Mouse (Mus musculus): ENCODE results near the gene Prdm10.

Prdm10 gene

DNA sequence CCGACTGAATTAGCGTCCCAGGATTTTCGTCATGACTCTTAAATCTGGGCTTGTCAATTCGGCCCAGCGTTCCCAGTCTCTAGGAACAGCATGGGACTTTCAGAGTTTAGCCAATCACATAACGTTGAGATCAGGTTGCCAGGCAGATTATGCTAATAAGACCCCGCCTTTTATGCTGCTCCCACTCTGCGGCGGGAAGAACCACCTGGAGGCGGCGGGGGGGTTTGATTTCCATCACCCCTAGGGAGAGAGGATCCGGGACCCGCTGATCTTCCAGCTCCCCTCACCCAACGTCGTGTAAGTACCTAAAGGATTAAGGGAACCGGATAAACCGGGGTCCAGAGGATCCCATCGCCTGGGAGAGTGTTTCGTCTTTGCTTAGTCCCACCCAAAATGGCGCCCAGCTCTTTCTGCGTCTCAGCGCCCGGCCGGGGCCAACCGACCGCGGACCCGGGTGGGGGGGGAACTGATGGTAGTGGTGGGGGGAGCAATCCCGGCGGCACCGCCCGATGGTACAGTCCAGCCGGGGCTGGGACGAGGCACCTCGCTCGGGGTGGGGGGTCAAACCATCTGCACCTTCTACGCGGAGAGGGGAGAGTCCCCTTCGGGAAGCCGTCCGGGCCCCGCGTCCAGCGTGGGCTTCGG is at the start of gene Prdm10:
Gene Prdm10 (plus strand): TSS at position 173 of the 645 bp plus-strand sequence.
- peak; percentile 88 for DNase-seq (ENCODE audit: low read depth)

DNA sequence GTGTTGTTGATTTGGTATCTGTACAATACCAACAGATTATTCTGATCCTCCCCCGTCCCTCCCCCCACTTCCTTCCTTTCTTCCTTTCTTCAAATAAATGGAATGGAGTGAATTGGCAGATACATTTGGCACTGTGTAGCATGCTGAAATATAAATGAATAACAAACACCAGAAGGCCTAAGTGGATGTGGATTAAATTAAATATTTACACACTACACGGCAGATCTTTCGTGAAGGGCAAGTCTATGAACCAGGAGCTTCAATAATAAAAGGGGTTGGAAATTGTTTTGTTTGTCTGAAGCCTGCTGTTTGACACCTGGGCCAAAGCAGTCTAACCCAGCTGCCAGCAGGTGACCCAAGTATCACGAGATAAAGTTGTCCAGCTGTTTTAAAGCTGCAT is 45.3 kb upstream of the Prdm10 start:
- DNase-seq (ENCODE audit: low read depth): no peak

GRCm38 (mm10) chr9:31235489-31235888 is 44.8 kb upstream of the Prdm10 start:
- DNase-seq (ENCODE audit: low read depth): no peak

- no peak for DNase-seq (ENCODE audit: low read depth)
These were observed 44.3 kb upstream of the Prdm10 start for GRCm38 (mm10) chr9:31236079-31236478.

GRCm38 (mm10) chr9:31238526-31238925 is 41.8 kb upstream of the Prdm10 start:
- DNase-seq (ENCODE audit: low read depth): no peak

GRCm38 (mm10) chr9:31239551-31239950 is 40.8 kb upstream of the Prdm10 start:
- no peak for DNase-seq (ENCODE audit: low read depth)

DNA sequence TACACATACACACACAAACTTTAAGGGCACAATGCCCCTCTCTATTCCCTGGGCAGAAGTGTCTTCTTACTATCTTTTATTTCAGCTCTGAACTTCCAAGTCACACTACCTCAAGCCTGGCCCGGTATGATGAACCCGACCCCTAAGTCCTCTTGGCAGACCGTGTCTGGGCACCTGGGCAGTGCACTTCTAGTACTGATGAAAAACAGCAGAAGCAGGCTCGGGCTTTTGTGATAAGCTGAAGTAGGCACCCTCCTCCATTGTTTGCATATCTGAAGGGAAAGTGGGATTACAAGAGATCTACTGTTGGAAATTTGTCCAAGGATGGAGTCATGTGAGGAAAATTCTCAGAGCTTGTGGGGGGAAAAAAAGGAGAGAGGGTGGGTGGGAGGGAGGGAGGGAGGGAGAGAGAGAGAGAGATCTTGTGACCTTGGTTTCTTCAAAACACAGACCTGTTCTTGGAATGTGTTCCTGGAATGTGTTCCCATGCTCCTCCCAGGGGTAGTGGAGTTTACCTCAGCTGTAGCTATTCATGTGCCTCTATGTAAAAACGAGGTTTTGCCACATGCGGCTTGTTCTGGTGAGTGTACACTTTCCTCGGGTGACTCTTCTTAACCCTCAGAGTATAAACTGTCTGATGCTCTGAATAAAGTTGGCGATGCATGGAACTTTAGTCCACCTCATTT is 39.7 kb upstream of the Prdm10 start:
- DNase-seq (ENCODE audit: low read depth): no peak

- DNase-seq (ENCODE audit: low read depth): no peak
These were observed 39.1 kb upstream of the Prdm10 start for GRCm38 (mm10) chr9:31241208-31241699.

DNA sequence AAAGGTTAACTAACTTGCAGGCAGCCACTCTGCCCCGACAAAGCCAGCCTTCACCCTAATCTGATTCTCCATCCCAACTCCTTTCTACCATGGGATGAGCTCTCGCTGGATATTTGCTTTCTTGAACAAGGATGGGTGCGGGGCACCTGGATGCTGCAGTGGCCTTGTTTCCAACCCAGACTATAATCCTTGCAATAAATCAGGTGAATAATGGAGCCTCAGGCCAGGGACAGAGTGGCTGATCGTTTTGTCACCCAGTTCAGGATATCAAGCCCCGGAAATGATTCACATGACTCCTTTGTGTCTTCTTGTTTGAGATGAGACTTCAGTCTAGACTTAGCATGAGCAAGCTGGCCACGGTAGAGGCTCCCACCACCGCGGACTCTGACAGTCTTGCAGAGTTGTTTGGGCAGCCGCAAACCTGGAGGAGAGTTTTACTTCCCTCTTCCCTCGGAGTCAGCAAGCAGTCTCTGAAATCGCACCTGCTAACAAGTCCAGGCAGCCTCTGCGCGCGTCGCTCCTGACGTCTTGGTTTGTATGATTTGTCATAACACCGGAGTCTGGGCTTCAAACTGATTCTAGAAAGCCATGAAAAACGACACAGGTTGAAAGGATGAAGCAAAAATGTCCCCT is 36.9 kb upstream of the Prdm10 start:
- no peak for DNase-seq (ENCODE audit: low read depth)

DNA sequence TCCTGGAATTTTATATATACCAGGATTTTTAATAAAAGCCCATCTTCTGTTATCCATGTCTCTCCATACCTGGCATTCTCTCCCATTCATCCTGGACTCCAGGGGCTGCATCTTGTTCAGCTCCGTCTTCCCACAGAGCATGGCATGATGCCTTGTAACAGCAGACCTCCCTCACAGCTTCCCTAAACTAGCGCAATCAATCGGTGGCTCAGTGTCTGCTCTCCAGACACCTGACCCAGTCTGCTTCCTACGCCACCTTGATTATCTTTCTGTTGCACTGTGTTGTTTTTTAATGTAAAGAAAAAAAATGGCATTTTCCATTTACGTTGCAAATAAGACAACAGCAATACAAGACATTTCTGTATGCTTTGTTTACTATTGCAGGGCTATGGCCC is 36.4 kb upstream of the Prdm10 start:
- no peak for DNase-seq (ENCODE audit: low read depth)

GRCm38 (mm10) chr9:31245006-31245405 is 35.3 kb upstream of the Prdm10 start:
- no peak for DNase-seq (ENCODE audit: low read depth)

GRCm38 (mm10) chr9:31246421-31246820 is 33.9 kb upstream of the Prdm10 start:
- DNase-seq (ENCODE audit: low read depth): no peak

DNA sequence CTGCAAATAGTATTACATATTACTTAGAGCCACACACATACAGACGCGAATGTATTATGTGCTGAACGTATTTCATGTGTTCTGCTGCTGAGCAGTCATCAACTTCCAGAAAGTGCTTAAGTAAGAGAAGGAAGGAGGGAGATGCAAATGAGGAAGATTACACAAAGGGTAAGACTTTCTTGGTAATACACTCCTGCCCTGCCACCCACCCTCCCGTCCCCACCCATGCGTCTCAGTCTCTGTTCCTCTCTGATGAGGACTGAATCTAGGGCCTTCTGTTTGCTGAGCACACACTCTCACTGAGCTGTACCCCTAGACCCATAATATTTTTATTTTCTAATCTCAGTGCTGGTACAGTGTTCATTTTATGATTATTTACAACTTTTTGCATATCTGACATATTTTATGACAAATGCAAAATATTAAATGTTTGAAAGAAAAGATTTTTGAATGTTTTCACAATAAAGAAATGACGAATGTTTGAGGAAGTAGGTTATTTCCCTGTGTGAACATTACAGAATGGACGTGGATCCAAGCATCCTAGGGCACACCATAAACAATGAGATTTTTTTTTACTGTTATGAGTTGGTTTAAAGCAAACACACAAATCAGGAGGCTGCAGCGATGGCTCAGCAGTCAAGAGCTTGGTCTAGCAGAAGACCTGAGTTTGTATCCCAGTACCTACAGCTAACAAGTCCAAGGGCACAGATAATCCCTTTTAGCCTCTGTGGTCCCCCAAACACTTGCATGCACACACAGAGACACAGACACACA is 32.7 kb upstream of the Prdm10 start:
- no peak for DNase-seq (ENCODE audit: low read depth)

DNA sequence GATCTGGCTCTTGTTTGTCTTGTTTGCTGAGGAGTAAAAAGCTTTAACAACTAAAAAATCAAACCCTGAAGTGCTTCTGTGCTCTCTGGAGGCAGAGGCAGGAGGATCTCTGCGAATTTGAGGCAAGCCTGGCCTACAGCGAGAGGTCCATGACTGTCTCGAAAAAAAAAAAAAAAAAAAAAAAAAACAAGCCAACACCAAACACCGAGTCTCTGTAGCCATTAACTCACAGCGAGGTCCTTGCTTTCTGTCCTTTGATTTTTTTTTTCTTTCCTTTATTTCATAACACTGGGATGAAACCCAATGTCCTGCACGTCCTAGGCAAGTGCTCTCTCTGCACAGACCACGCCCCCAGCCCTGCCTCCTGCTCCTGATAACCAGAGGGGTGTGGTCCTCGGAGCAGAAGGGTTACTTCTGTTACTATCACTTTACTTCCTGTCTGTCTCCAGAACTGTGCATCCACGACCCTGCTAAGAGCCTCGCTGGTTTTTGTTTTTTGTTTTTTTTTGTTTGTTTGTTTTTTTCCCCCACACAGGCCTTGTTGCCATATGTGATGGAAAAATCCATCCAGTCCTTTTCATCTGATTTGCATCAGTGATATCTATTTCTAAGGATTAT is 28.0 kb upstream of the Prdm10 start:
- DNase-seq (ENCODE audit: low read depth): no peak

DNA sequence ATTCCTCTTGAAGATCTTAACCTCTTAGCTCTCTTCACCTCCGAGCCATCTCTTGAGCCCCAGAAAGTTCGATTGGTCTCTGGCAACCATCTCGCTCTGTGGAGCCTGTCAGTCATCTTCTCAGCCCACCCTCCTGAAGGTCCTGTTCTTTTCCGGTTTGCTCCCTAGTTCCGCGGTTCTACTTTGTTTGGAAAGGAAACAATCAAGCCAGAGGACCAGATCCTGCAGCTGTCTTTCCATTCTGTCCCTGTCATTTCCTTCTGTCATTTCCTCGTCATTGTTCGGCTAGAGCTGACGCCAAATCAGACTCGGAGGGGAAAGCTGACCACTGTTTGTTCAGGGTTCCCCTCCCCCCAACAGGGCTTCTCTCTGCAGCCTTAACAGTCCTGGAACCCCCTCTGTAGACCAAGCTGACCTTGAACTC is 27.0 kb upstream of the Prdm10 start:
- DNase-seq (ENCODE audit: low read depth): no peak

DNA sequence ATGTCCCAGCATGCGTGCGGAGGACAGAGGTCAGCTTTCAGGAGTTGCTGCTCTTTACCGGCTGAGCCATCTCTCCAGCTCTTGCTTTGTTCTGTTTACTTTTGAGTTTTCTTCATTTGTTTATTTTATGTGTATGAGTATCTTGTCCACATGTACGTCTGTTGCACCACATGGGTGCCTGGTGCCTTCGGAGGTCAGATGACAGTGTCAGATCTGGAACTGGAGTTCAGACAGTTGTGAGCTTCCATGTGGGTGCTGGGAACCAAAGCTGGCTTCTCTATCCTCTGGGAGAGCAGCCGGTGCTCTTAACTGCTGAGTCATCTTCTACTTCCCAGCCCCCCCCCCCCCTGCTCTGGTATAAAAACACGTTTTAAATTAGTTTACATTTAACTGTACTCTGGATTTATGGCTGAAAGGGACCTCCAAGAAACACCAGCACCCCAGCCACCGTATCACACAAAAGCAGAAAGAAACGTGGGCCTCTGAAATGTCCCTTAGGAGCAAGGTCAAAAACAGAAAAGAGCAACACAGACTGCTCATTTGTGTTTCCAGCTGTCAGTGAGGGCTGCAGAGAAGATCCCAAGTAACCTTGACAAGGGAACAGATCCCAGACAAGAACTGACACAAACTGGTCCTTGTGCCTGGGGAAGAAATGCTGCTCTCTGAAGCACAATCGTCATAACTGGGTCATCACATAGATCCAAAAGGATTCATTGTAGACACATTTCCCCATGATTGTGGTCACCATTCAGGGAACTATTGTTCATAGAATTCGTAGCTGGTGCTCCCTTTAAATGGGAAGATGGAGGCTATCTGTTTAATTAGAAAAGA is 26.3 kb upstream of the Prdm10 start:
- DNase-seq (ENCODE audit: low read depth): no peak

DNA sequence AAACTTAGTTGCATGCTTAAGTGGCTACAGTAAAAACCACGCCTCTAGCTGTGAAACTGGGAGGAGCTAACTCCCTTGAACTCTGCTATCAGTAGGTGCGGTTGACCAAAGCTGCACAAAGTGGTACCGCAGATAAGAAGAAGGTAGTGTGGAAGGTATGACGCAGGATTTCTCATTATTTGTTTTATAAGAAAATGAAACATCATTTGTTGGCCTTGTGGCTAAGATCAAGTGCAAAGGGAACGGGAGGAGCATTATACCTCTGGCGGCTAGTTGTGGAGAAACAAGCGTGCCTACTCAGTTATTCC is 25.7 kb upstream of the Prdm10 start:
- peak; percentile 66 for DNase-seq (ENCODE audit: low read depth)

GRCm38 (mm10) chr9:31255953-31256352 is 24.4 kb upstream of the Prdm10 start:
- no peak for DNase-seq (ENCODE audit: low read depth)

DNA sequence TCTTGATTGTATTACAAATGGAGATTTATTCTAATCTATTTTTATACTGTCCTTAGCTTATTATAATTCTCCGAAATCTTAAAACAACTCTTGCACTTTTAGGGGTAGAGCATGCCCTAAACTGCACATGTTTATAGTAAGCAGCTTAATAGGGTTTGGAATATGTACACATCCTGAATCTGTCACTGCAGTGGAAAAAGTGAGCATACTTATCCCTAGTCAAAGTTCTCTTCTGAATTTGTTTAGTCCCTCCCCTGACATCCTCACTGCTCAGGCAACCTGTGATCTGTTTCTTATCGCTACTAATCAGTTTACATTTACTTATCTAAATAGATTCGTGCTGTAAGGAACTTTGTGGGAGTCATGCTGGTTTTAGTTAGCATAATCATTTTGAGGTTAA is 22.1 kb upstream of the Prdm10 start:
- no peak for DNase-seq (ENCODE audit: low read depth)

- no peak for DNase-seq (ENCODE audit: low read depth)
These were observed 20.1 kb upstream of the Prdm10 start for GRCm38 (mm10) chr9:31260219-31260618.
